Mouse (Mus musculus) MEL (cell line): ENCODE data around the gene Igfl3.

Source experiments
- CTCF ChIP-seq, 3 experiments: IDR thresholded peaks in 2 of 3; conservative IDR thresholded peaks in 1 of 3; 2 replicates each; pipeline ENCODE4 v1.5.1; 2011 to 2012; ENCODE audit warnings: low read length in 3 of 3, low read depth in 2 of 3, mild to moderate bottlenecking in 2 of 3, improper control_type of control experiment in 1 of 3, inconsistent platforms in 1 of 3, mixed read lengths in 1 of 3, moderate library complexity in 1 of 3; ENCODE audit not compliant: control insufficient read depth in 1 of 3, insufficient read depth in 1 of 3, poor library complexity in 1 of 3, severe bottlenecking in 1 of 3
- GABPA ChIP-seq: IDR thresholded peaks from 2 replicates; pipeline ENCODE4 v1.6.1; 2012; ENCODE audit warnings: low read depth, mild to moderate bottlenecking, inconsistent platforms, low read length, improper control_type of control experiment, moderate library complexity
- POLR2A ChIP-seq, 2 experiments: IDR thresholded peaks; 2 replicates each; pipeline ENCODE4 v1.6.1; 2011 to 2012; ENCODE audit warnings: low read length in 2 of 2, mild to moderate bottlenecking in 2 of 2, control low read depth in 1 of 2, improper control_type of control experiment in 1 of 2, low read depth in 1 of 2, moderate library complexity in 1 of 2; ENCODE audit not compliant: control insufficient read depth in 1 of 2, insufficient read depth in 1 of 2, poor library complexity in 1 of 2
- RAD21 ChIP-seq: IDR thresholded peaks from 2 replicates; pipeline ENCODE4 v1.6.1; 2011; ENCODE audit warnings: mild to moderate bottlenecking, low read depth, low read length, improper control_type of control experiment
- RCOR1 ChIP-seq: IDR thresholded peaks from 2 replicates; pipeline ENCODE4 v1.6.1; 2012; ENCODE audit warnings: low read depth, mild to moderate bottlenecking, inconsistent platforms, low read length, improper control_type of control experiment
- TCF12 ChIP-seq: IDR thresholded peaks from 2 replicates; pipeline ENCODE4 v1.6.1; 2014; ENCODE audit warnings: low read depth, mild to moderate bottlenecking, inconsistent platforms, low read length, improper control_type of control experiment, moderate library complexity
- ZMIZ1 ChIP-seq: IDR thresholded peaks from 2 replicates; pipeline ENCODE4 v1.6.1; 2012; ENCODE audit warnings: low read depth, mild to moderate bottlenecking, inconsistent platforms, low read length, improper control_type of control experiment, moderate library complexity
- ZNF384 ChIP-seq: IDR thresholded peaks from 2 replicates; pipeline ENCODE4 v1.6.1; 2012; ENCODE audit warnings: low read depth, mild to moderate bottlenecking, inconsistent platforms, low read length, improper control_type of control experiment

GRCm38 (mm10) chr7:18176194-18176593, at the start of gene Igfl3:
- TF ChIP-seq POLR2A (IDR thresholded peaks at IDR 0.05; ENCODE audit: control insufficient read depth in 1 of 2, insufficient read depth in 1 of 2, low read depth in 1 of 2, low read length in 2 of 2, poor library complexity in 1 of 2): no peak
- TF ChIP-seq RAD21: no peak
- TF ChIP-seq CTCF (IDR thresholded peaks at IDR 0.05 in 2 of 3, conservative IDR thresholded peaks at IDR 0.05 in 1 of 3; ENCODE audit: control insufficient read depth in 1 of 3, insufficient read depth in 1 of 3, low read depth in 2 of 3, low read length in 3 of 3, poor library complexity in 1 of 3, severe bottlenecking in 1 of 3): no peak
- no peak for TF ChIP-seq ZMIZ1
- no peak for TF ChIP-seq TCF12
- TF ChIP-seq ZNF384: no peak
- TF ChIP-seq RCOR1: no peak
- TF ChIP-seq GABPA: no peak
